Mouse (Mus musculus) stomach, postnatal 0 days (tissue): Measurements from ENCODE around the gene Sms. TPM values are rescaled to one million over a fixed set of nuclear protein-coding genes. Genes with fewer than 3 reads are reported as not detected.

Experiments used
- ATAC-seq: fragments of 200-750 bp; cut with Nextera tagmentation; 2 replicates; pipeline ENCODE4 v1.8.0; 2017; ENCODE audit not compliant: low FRiP score, low TSS enrichment
- DNase-seq: peaks from one replicate; pipeline ENCODE4 v3.0.0-alpha.2; 2016; ENCODE audit warnings: low spot score
- H3K27ac ChIP-seq: fragments of 300-500 bp; sonication (generic); replicated peaks from 2 replicates; pipeline ENCODE4 v1.5.1; 2014; ENCODE audit warnings: mild to moderate bottlenecking, control low read depth
- H3K27me3 ChIP-seq: fragments of 300-500 bp; sonication (generic); 2 replicates; pipeline ENCODE4 v1.6.1; 2014; ENCODE audit warnings: low read length; ENCODE audit not compliant: control insufficient read depth, insufficient read depth
- H3K36me3 ChIP-seq: fragments of 300-500 bp; sonication (generic); 2 replicates; pipeline ENCODE4 v1.6.1; 2014; ENCODE audit warnings: low read length, mixed read lengths; ENCODE audit not compliant: control insufficient read depth, insufficient read depth
- H3K4me1 ChIP-seq: fragments of 300-500 bp; sonication (generic); replicated peaks from 2 replicates; pipeline ENCODE4 v1.6.1; 2014; ENCODE audit warnings: antibody characterized with exemption; ENCODE audit not compliant: control insufficient read depth, insufficient read depth
- H3K4me2 ChIP-seq: fragments of 300-500 bp; sonication (generic); replicated peaks from 2 replicates; pipeline ENCODE4 v1.6.1; 2014; ENCODE audit warnings: low read depth, mild to moderate bottlenecking, control low read depth, moderate library complexity
- H3K4me3 ChIP-seq: fragments of 300-500 bp; sonication (generic); 2 replicates; pipeline ENCODE4 v1.5.1; 2014; ENCODE audit warnings: low read depth, low read length, control low read depth
- H3K9ac ChIP-seq: fragments of 300-500 bp; sonication (generic); 2 replicates; pipeline ENCODE4 v1.6.1; 2014; ENCODE audit warnings: mild to moderate bottlenecking, low read length, control low read depth, mixed read lengths
- H3K9me3 ChIP-seq: fragments of 300-500 bp; sonication (generic); 2 replicates; pipeline ENCODE4 v1.6.1; 2016; ENCODE audit warnings: low read length; ENCODE audit not compliant: control insufficient read depth
- CTCF ChIP-seq: IDR thresholded peaks from 2 replicates; pipeline ENCODE4 v1.5.1; 2016; ENCODE audit warnings: antibody characterized with exemption, low read depth, mild to moderate bottlenecking, moderate library complexity
- EP300 ChIP-seq: optimal IDR thresholded peaks from 2 replicates; pipeline ENCODE3; 2016; ENCODE audit warnings: antibody characterized with exemption
- WGBS: fragments of 180-500 bp; shearing (Covaris S2); extraction: QIAGEN DNeasy Blood & Tissue Kit; methylation state at CpG from one replicate; pipeline ENCODE4 v1.1.7; 2014; 5-methylcytosine and 5-hydroxymethylcytosine counted together
- polyA plus RNA-seq: library from polyadenylated mRNA; unstranded; fragments of >200 nt; fragmentation: Nextera tagmentation; extraction: Ambion mirVana; gene quantifications from 2 replicates; pipeline ENCODE4 v1.2.1, GENCODE M21; 2015

The Sms gene
- polyA plus RNA-seq, 1 experiment from 2014 or later, result 30.7 TPM

DNA sequence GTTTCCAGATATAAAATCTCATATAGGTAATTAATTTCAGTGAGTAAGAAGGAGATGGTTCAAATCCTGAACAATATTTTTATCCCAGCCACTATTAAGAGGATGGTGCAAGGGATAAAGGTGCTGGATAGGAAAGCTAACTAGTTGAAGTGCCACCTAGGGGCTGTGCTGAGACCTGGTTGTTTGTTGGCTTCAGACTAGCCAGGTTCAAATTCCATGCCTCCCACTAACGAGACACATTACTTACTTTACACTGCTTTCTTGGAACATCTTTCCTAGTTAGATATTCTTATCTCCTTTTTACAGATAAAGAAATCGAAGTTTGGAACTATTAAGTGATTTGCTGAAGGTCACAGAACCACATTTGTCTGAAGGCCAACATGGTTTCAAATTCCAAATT lies 72.6 kb downstream of the Sms start:
- Histone ChIP-seq H3K27me3 (no peaks in the 10 kb centered on the region), H3K4me3 (no peak overlapping the region), H3K4me2 (no peak overlapping the region), H3K27ac (no peak overlapping the region), H3K36me3 (no peaks in the 10 kb centered on the region), H3K9ac (no peak overlapping the region), H3K9me3 (no peaks in the 10 kb centered on the region), H3K4me1 (no peaks in the 10 kb centered on the region)
- WGBS, result 42% methylated on average over 2 of the region's 2 CpGs
- no peak for TF ChIP-seq EP300
- no peak for TF ChIP-seq CTCF
- no peak for DNase-seq
- ATAC-seq, result no peak

DNA sequence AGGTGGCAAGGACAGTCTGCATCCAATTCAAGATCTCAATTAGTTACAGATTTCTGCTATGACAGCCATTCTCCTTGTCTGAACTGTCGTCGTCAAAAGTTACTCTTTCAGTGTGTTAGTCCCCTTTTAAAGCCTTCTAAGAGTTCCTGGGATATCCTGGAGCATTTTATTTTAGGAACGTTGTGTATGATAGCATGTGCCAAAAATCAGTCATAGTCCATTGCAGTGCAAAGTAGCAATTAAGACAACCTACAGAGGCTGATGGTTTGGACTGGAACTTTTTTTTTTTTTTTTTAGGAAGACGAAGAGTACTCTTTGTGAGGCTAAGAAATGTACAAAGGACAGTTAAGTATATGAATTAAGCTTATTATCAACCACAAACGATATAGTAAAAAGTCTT lies 76.9 kb downstream of the Sms start, which contains the start of gene Phex:
Gene Phex, minus strand, starts transcription at position 101 of the 400 bp plus-strand sequence.
- Histone ChIP-seq H3K4me3 (no peak within 1 kb of the TSS), H3K9me3 (no peaks in the 10 kb centered on the region), H3K9ac (no peak within 1 kb of the TSS), H3K36me3 (no peaks in the 10 kb centered on the region), H3K27ac (no peak within 1 kb of the TSS), H3K4me1 (no peaks in the 10 kb centered on the region), H3K4me2 (no peak within 1 kb of the TSS), H3K27me3 (no peaks in the 10 kb centered on the region)
- TF ChIP-seq CTCF (no peak), EP300 (no peak)
- ATAC-seq, result no peak
- no peak for DNase-seq
- whole genome bisulfite sequencing, result 58% methylated on average over 5 of the region's 5 CpGs

DNA sequence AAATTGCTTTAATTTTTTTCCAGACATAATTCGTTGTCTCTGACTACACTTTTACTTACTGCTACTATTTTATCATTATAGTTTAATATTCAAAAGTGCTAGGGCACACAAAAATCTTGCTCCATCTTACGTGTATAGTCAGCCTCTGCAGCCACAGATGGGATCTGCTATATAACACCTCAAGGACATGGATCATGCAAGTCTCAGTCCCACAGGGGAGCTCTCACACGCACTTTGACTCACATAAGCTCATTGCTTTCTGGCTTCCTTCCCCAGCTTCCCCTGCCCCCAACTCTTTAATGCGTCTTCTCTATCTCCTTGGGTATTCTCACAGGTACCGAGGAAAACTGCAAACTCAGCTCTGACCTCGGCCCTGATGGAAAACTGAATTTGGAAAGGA lies 87.2 kb downstream of the Sms start:
- TF ChIP-seq EP300, result no peak
- TF ChIP-seq CTCF, result no peak
- no peak for DNase-seq

More for the DNA sequence above, 87.2 kb downstream of the Sms start:
- Histone ChIP-seq H3K4me3 (no peak overlapping the region), H3K9me3 (no peaks in the 10 kb centered on the region), H3K4me2 (no peak overlapping the region), H3K27ac (no peak overlapping the region), H3K9ac (no peak overlapping the region), H3K27me3 (no peaks in the 10 kb centered on the region), H3K4me1 (no peaks in the 10 kb centered on the region), H3K36me3 (no peaks in the 10 kb centered on the region)
- no peak for ATAC-seq
- WGBS, result 63% methylated on average over 6 of the region's 6 CpGs

Other genes starting within 250 kb of the Sms start
- 0.05 and 0.12 TPM in 2 replicates for gene Phex, start 77.0 kb downstream of the Sms start, polyA plus RNA-seq
- 1.0 and 1.1 TPM in 2 replicates for gene Yy2, start 76.7 kb upstream of the Sms start, polyA plus RNA-seq
- gene Mbtps2, start 106.4 kb upstream of the Sms start, polyA plus RNA-seq, result 8.3 and 9.0 TPM in 2 replicates
- gene Smpx, start 206.6 kb upstream of the Sms start, polyA plus RNA-seq, result 22.7 and 23.6 TPM in 2 replicates